Mouse (Mus musculus) Patski (cell line): Measurements from ENCODE around the gene Ces1a. TPM values are rescaled to one million over a fixed set of nuclear protein-coding genes. Genes with fewer than 3 reads are reported as not detected.

ENCODE experiments used
- ATAC-seq: fragments of 100-300 bp; one replicate; pipeline ENCODE4 v1.8.0; 2021
- CTCF ChIA-PET: fragments of 350-600 bp; sonication (Branson Sonifier 250); formaldehyde crosslinking; loops from one replicate; lab custom pipeline; 2022; ENCODE audit warnings: inconsistent platforms; lab: Charles Lee
- POLR2A ChIA-PET: fragments of 350-600 bp; sonication (Branson Sonifier 250); formaldehyde crosslinking; loops from one replicate; lab custom pipeline; 2022; ENCODE audit warnings: antibody characterized with exemption, inconsistent platforms; lab: Charles Lee
- DNase-seq: peaks from one replicate; pipeline ENCODE4 v3.0.0-alpha.2; 2011; ENCODE audit warnings: low read depth, low spot score
- H3K27me3 ChIP-seq: fragments of 371-371 bp; one replicate; pipeline ENCODE4 v1.5.1; 2021
- CTCF ChIP-seq: fragments of 100-300 bp; IDR thresholded peaks from one replicate; pipeline ENCODE4 v1.5.1; 2021
- in situ Hi-C: fragments of 300-500 bp; cut with MboI; formaldehyde crosslinking; loops from 3 replicates; pipeline ENCODE4 v1.11.1; 2018; ENCODE audit warnings: low pct_unique_long_range_greater_than_20kb, mixed read lengths
- polyA plus RNA-seq: library from polyadenylated mRNA; unstranded; gene quantifications from one replicate; pipeline ENCODE4 v1.2.3, GENCODE M21; 2021

Ces1a gene
- polyA plus RNA-seq, 1 experiment from 2014 or later: not detected

GRCm38 (mm10) chr8:92996840-92997239 lies 51.2 kb downstream of the Ces1a start:
- no peak for DNase-seq

GRCm38 (mm10) chr8:92984376-92984775 lies 63.6 kb downstream of the Ces1a start:
- H3K27me3 ChIP-seq: peaks cover 5% of the 10 kb centered on the region
- in situ Hi-C loops: no loop called here
- no peak for ATAC-seq
- TF ChIP-seq CTCF: no peak
- POLR2A ChIA-PET: no interaction called here
- CTCF ChIA-PET: interaction anchor here (0.9 to 2.1 kb wide), 5 partner anchors 11 to 166 kb away, joined by 3 to 5 read pairs (median 3); no protein-coding TSS in a partner anchor
- DNase-seq: no peak

More at GRCm38 (mm10) chr8:92996840-92997239, 51.2 kb downstream of the Ces1a start:
- no peaks in the 10 kb centered on the region for H3K27me3 ChIP-seq
- ChIA-PET CTCF (interaction anchor here (1.0 to 4.9 kb wide), 4 partner anchors 100 to 180 kb away, joined by 4 to 34 read pairs (median 6); no protein-coding TSS in a partner anchor), POLR2A (interaction anchor here (0.6 kb wide), 1 partner anchor 148 kb away, joined by 3 read pairs; no protein-coding TSS in a partner anchor)
- TF ChIP-seq CTCF: peak; percentile 80
- in situ Hi-C loops: no loop called here
- ATAC-seq: peak; percentile 75

DNA sequence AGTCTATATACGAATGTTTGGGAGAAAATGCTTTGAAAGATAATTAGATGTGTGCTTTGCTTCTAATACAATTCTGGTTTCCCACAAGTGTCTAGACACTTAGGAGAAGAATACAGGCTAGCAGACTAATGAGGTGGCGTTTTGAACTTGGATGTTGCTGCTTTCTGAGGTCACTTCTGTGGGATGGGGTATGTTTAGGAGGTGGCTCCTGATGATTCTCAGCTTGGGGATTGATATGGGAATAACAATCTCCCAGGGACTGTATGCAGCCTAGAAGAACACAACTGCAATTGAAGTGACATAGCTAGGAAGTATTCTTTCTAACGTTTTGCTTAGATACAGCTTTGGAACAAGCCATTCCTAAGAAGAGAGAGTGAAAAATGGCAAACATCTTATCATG lies 65.5 kb downstream of the Ces1a start:
- in situ Hi-C loops: no loop called here
- TF ChIP-seq CTCF: no peak
- ATAC-seq (no peak), DNase-seq (no peak)
- POLR2A ChIA-PET: no interaction called here
- peaks cover 5% of the 10 kb centered on the region for H3K27me3 ChIP-seq
- CTCF ChIA-PET: interaction anchor here (1.2 to 1.4 kb wide), 2 partner anchors 26 to 27 kb away, joined by 3 read pairs; no protein-coding TSS in a partner anchor

GRCm38 (mm10) chr8:92976656-92977055 lies 71.3 kb downstream of the Ces1a start:
- in situ Hi-C loops: no loop called here
- H3K27me3 ChIP-seq: no peaks in the 10 kb centered on the region
- CTCF ChIA-PET: interaction anchor here (1.1 kb wide), 1 partner anchor 14 kb away, joined by 5 read pairs; no protein-coding TSS in a partner anchor
- DNase-seq: no peak
- ATAC-seq: no peak
- POLR2A ChIA-PET: no interaction called here
- TF ChIP-seq CTCF: no peak

- ATAC-seq (no peak), DNase-seq (no peak)
- no peaks in the 10 kb centered on the region for H3K27me3 ChIP-seq
- no peak for TF ChIP-seq CTCF
- CTCF ChIA-PET: interaction anchor here (1.0 to 1.5 kb wide), 2 partner anchors 7 to 46 kb away, joined by 3 read pairs; no protein-coding TSS in a partner anchor
- POLR2A ChIA-PET: interaction anchor here (0.5 kb wide), 1 partner anchor 730 kb away, joined by 3 read pairs; no protein-coding TSS in a partner anchor
- in situ Hi-C loops: no loop called here
Observed at GRCm38 (mm10) chr8:92972949-92973348, 75.0 kb downstream of the Ces1a start.

Other genes with a start within 250 kb of the Ces1a start
- gene Mmp2, start 220.9 kb downstream of the Ces1a start, polyA plus RNA-seq: 40.5 TPM
- gene Lpcat2, start 192.9 kb downstream of the Ces1a start, polyA plus RNA-seq: 7.9 TPM
- 0.08 TPM for gene Capns2, start 146.8 kb downstream of the Ces1a start, polyA plus RNA-seq
- not detected for gene Slc6a2, start 88.1 kb downstream of the Ces1a start, polyA plus RNA-seq
- not detected for gene Ces1b, start 31.8 kb upstream of the Ces1a start, polyA plus RNA-seq
- not detected for gene Ces1c, start 83.1 kb upstream of the Ces1a start, polyA plus RNA-seq
- not detected for gene Ces1d, start 149.6 kb upstream of the Ces1a start, polyA plus RNA-seq
- gene Ces1e, start 181.4 kb upstream of the Ces1a start, polyA plus RNA-seq: not detected
- gene Ces1f, start 231.6 kb upstream of the Ces1a start, polyA plus RNA-seq: not detected